Mouse (Mus musculus): ENCODE results near the gene Cnn1. TPM values are rescaled to one million over a fixed set of nuclear protein-coding genes. Genes with fewer than 3 reads are reported as not detected.
A peak's percentile ranks its signal among the peaks of the same experiment; 100 is the strongest.

Cnn1 gene
- total and polyA plus RNA-seq, 2 experiments from 2014 or later = 41.3 to 305 TPM

GRCm38 (mm10) chr9:22051958-22052254, 47.1 kb upstream of the Cnn1 start, which contains the start of gene Elavl3:
TSS of gene Elavl3 (minus strand) at chr9:22052023.
- H3K9ac ChIP-seq (replicated peaks; ENCODE audit: low read depth, low read length) = no peak within 1 kb of the TSS

DNA sequence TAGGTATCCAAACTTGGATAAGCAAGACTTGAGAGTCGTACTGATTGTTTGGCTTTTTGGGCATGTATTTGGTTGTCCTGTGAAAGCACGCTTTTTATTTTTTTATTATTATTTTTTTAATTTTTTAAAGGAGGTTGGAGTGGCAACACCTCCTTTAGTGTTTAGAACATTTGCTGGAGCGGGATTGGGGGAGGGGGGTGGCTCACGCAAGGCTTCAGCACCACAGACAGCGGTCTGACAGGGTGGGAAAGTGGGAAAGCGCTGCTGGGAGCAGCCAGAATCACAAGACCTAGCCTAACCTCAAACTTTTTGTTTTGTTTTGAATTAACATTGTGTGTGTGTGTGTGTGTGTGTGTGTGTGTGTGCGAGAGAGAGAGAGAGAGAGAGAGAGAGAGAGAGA, 45.4 kb upstream of the Cnn1 start:
- WGBS = 25% methylated on average over 7 of the region's 7 CpGs
- DNase-seq (ENCODE audit: low spot score) = no peak
- no peak for ATAC-seq (ENCODE audit: insufficient read depth, low read depth)
- Histone ChIP-seq H3K9me3 (replicated peaks; ENCODE audit: control insufficient read depth, low read length) (no peaks in the 10 kb centered on the region), H3K4me1 (ENCODE audit: control insufficient read depth, insufficient read depth) (peaks cover 11% of the 10 kb centered on the region; the same call in 1 of the 2 replicates), H3K36me3 (replicated peaks; ENCODE audit: control insufficient read depth, insufficient read depth, low read length) (peaks cover 16% of the 10 kb centered on the region), H3K4me2 (ENCODE audit: low read depth, low read length) (no peak overlapping the region), H3K4me3 (ENCODE audit: low read depth, low read length) (no peak overlapping the region), H3K27ac (ENCODE audit: low read depth) (no peak overlapping the region), H3K9ac (replicated peaks; ENCODE audit: low read depth, low read length) (no peak overlapping the region), H3K27me3 (ENCODE audit: control insufficient read depth, insufficient read depth, low read length) (peaks cover 67% of the 10 kb centered on the region)
- TF ChIP-seq CTCF (IDR thresholded peaks at IDR 0.05; ENCODE audit: low read depth) (no peak), EP300 (IDR thresholded peaks at IDR 0.05; ENCODE audit: low read depth) (no peak)

More at GRCm38 (mm10) chr9:22051958-22052254, 47.1 kb upstream of the Cnn1 start, which contains the start of gene Elavl3:
- H3K9me3 ChIP-seq (replicated peaks; ENCODE audit: control insufficient read depth, low read length) = no peaks in the 10 kb centered on the region
- peak within 1 kb of the TSS; percentile 37 for H3K4me3 ChIP-seq (ENCODE audit: low read depth, low read length)
- peaks cover 2% of the 10 kb centered on the region for H3K36me3 ChIP-seq (replicated peaks; ENCODE audit: control insufficient read depth, insufficient read depth, low read length)
- H3K27me3 ChIP-seq (ENCODE audit: control insufficient read depth, insufficient read depth, low read length) = peaks cover 67% of the 10 kb centered on the region
- no peak for ATAC-seq (ENCODE audit: insufficient read depth, low read depth)
- TF ChIP-seq EP300 (IDR thresholded peaks at IDR 0.05; ENCODE audit: low read depth) (no peak), CTCF (IDR thresholded peaks at IDR 0.05; ENCODE audit: low read depth) (no peak)
- H3K4me1 ChIP-seq (ENCODE audit: control insufficient read depth, insufficient read depth) = peaks cover 11% of the 10 kb centered on the region; the same call in 1 of the 2 replicates
- WGBS = 2% methylated on average over 25 of the region's 28 CpGs
- DNase-seq (ENCODE audit: low spot score) = no peak
- H3K27ac ChIP-seq (ENCODE audit: low read depth) = no peak within 1 kb of the TSS
- H3K4me2 ChIP-seq (ENCODE audit: low read depth, low read length) = peak within 1 kb of the TSS; percentile 60

DNA sequence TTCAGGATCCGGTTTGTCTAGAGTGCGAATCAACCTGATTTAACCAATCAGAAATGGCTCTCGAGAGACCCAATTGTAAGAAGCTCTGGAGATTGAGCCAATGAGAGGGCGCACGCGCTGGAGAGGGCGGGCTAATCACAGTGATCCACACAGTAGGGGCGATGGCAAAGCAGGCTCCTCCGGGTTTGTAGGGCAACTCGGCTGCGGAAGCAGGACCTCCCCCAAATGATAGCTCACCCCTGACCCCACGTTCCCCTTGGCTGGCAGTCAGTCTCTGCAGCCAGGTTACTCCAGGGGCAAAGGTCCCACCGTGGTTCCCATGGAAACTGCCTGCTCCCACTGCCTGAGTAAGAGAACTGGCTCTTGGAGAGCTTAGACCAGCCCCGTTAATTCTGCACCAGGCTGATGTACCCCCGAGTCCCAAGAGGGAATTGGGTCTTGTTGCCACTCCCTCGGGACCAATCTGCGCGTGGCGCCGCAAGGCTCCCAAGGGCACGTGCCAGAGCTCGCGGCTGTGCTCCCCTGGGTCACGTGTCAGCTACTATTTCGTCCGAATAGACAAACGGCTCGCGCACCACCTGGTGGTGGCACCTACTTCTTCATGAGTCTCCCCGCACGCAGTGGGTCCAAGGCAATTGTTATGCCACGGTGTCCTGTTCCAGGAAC, 44.5 kb upstream of the Cnn1 start:
- Histone ChIP-seq H3K27me3 (ENCODE audit: control insufficient read depth, insufficient read depth, low read length) (peaks cover 62% of the 10 kb centered on the region), H3K4me2 (ENCODE audit: low read depth, low read length) (0 out of 2 replicates have a peak overlapping the region, but pooled peaks have one; percentile 3), H3K9me3 (replicated peaks; ENCODE audit: control insufficient read depth, low read length) (no peaks in the 10 kb centered on the region), H3K36me3 (replicated peaks; ENCODE audit: control insufficient read depth, insufficient read depth, low read length) (peaks cover 22% of the 10 kb centered on the region), H3K4me1 (ENCODE audit: control insufficient read depth, insufficient read depth) (peaks cover 11% of the 10 kb centered on the region; the same call in 1 of the 2 replicates), H3K9ac (replicated peaks; ENCODE audit: low read depth, low read length) (no peak overlapping the region), H3K27ac (ENCODE audit: low read depth) (no peak overlapping the region), H3K4me3 (ENCODE audit: low read depth, low read length) (no peak overlapping the region)
- ATAC-seq (ENCODE audit: insufficient read depth, low read depth) = peak; percentile 37
- 2% methylated on average over 32 of the region's 32 CpGs for WGBS
- peak; percentile 39 for DNase-seq (ENCODE audit: low spot score)
- TF ChIP-seq CTCF (IDR thresholded peaks at IDR 0.05; ENCODE audit: low read depth) (peak; percentile 50), EP300 (IDR thresholded peaks at IDR 0.05; ENCODE audit: low read depth) (no peak)

DNA sequence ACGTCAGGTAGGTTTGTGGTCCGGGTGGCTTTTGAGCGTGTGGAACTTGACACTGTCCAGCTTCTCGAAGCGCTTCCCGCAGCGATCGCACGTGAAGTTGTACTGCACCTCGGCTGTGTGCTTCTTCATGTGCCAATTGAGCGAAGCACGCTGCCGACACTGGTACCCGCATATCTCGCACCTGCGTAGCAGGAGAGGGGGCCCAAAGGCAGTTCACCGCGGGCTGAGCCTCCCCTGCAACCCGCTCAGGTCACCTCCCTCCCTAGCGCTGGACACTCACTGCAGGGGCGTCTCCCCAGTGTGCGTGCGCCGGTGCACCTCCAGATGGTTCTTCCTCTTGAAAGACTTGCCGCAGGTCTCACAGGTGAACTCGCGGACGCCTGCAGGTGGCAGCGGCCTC, 43.3 kb upstream of the Cnn1 start:
- Histone ChIP-seq H3K4me1 (ENCODE audit: control insufficient read depth, insufficient read depth) (peaks cover 11% of the 10 kb centered on the region; the same call in 1 of the 2 replicates), H3K9me3 (replicated peaks; ENCODE audit: control insufficient read depth, low read length) (no peaks in the 10 kb centered on the region), H3K9ac (replicated peaks; ENCODE audit: low read depth, low read length) (no peak overlapping the region), H3K27me3 (ENCODE audit: control insufficient read depth, insufficient read depth, low read length) (peaks cover 51% of the 10 kb centered on the region), H3K4me3 (ENCODE audit: low read depth, low read length) (no peak overlapping the region), H3K27ac (ENCODE audit: low read depth) (no peak overlapping the region), H3K36me3 (replicated peaks; ENCODE audit: control insufficient read depth, insufficient read depth, low read length) (peaks cover 24% of the 10 kb centered on the region), H3K4me2 (ENCODE audit: low read depth, low read length) (no peak overlapping the region)
- DNase-seq (ENCODE audit: low spot score) (no peak), ATAC-seq (ENCODE audit: insufficient read depth, low read depth) (no peak)
- 30% methylated on average over 29 of the region's 29 CpGs for WGBS
- TF ChIP-seq EP300 (IDR thresholded peaks at IDR 0.05; ENCODE audit: low read depth) (no peak), CTCF (IDR thresholded peaks at IDR 0.05; ENCODE audit: low read depth) (no peak)

- TF ChIP-seq EP300 (IDR thresholded peaks at IDR 0.05; ENCODE audit: low read depth) (no peak), CTCF (IDR thresholded peaks at IDR 0.05; ENCODE audit: low read depth) (no peak)
- Histone ChIP-seq H3K27me3 (ENCODE audit: control insufficient read depth, insufficient read depth, low read length) (peaks cover 44% of the 10 kb centered on the region), H3K9ac (replicated peaks; ENCODE audit: low read depth, low read length) (no peak overlapping the region), H3K4me3 (ENCODE audit: low read depth, low read length) (no peak overlapping the region), H3K27ac (ENCODE audit: low read depth) (no peak overlapping the region), H3K4me2 (ENCODE audit: low read depth, low read length) (no peak overlapping the region), H3K4me1 (ENCODE audit: control insufficient read depth, insufficient read depth) (peaks cover 5% of the 10 kb centered on the region; the same call in 1 of the 2 replicates), H3K36me3 (replicated peaks; ENCODE audit: control insufficient read depth, insufficient read depth, low read length) (peaks cover 31% of the 10 kb centered on the region), H3K9me3 (replicated peaks; ENCODE audit: control insufficient read depth, low read length) (no peaks in the 10 kb centered on the region)
- DNase-seq (ENCODE audit: low spot score) = no peak
- ATAC-seq (ENCODE audit: insufficient read depth, low read depth) = no peak
- WGBS = 69% methylated on average over 9 of the region's 9 CpGs
Measured at GRCm38 (mm10) chr9:22056303-22056910, 42.6 kb upstream of the Cnn1 start.

All from heart, postnatal 0 days (tissue).